Mouse (Mus musculus): ENCODE measurements around the gene Gm17606.

GRCm38 (mm10) chr14:54652787-54653186 is 12.0 kb downstream of the Gm17606 start:
- TF ChIP-seq CTCF (IDR thresholded peaks at IDR 0.05; ENCODE audit: low read depth) (no peak), EP300 (IDR thresholded peaks at IDR 0.05; ENCODE audit: low read depth) (no peak)

Measured in liver, embryonic 14.5 days (tissue).